Mouse (Mus musculus) megakaryocyte, embryonic 14.5 days (primary cell): ENCODE data around the gene Gm10577. TPM values are rescaled to one million over a fixed set of nuclear protein-coding genes. Genes with fewer than 3 reads are reported as not detected.

Experiments used
- H3K27me3 ChIP-seq: replicated peaks from 2 replicates; pipeline ENCODE3; 2012; ENCODE audit warnings: inconsistent platforms
- H3K36me3 ChIP-seq: replicated peaks from 2 replicates; pipeline ENCODE3; 2012; ENCODE audit warnings: low read length, inconsistent platforms, mixed read lengths
- H3K4me1 ChIP-seq: 2 replicates; pipeline ENCODE4 v1.6.1; 2012; ENCODE audit warnings: inconsistent platforms
- H3K4me3 ChIP-seq: replicated peaks from 2 replicates; pipeline ENCODE3; 2012; ENCODE audit warnings: moderate library complexity, mild to moderate bottlenecking, inconsistent platforms
- H3K9me3 ChIP-seq: 2 replicates; pipeline ENCODE4 v1.6.1; 2012; ENCODE audit warnings: inconsistent platforms
- FLI1 ChIP-seq: IDR thresholded peaks from 2 replicates; pipeline ENCODE4 v1.6.1; 2012; ENCODE audit warnings: low read length, inconsistent platforms, mixed read lengths
- GATA1 ChIP-seq: IDR thresholded peaks from 3 replicates; pipeline ENCODE4 v1.6.1; 2012; ENCODE audit warnings: mixed read lengths, low read length, inconsistent platforms, borderline replicate concordance
- polyA plus RNA-seq: library from polyadenylated mRNA; stranded (reverse); fragments of >175 nt; gene quantifications from 2 replicates; pipeline ENCODE4 v1.2.3, GENCODE M21; 2012; ENCODE audit warnings: low replicate concordance; ENCODE audit not compliant: insufficient read depth

The Gm10577 gene
- not detected in 2 replicates for polyA plus RNA-seq

GRCm38 (mm10) chr4:101020596-101020995 is at the start of gene Gm10577:
Gene Gm10577 (minus strand): TSS chr4:101020696.
- Histone ChIP-seq H3K36me3 (no peaks in the 10 kb centered on the region), H3K4me1 (no peaks in the 10 kb centered on the region), H3K27me3 (no peaks in the 10 kb centered on the region), H3K4me3 (no peak within 1 kb of the TSS), H3K9me3 (peaks cover 8% of the 10 kb centered on the region)
- TF ChIP-seq GATA1 (no peak), FLI1 (no peak)

- Histone ChIP-seq H3K9me3 (no peaks in the 10 kb centered on the region), H3K27me3 (peaks cover 47% of the 10 kb centered on the region), H3K36me3 (no peaks in the 10 kb centered on the region), H3K4me1 (peaks cover 11% of the 10 kb centered on the region), H3K4me3 (peak overlapping the region; percentile 85)
- TF ChIP-seq GATA1 (no peak), FLI1 (no peak)
Observed at GRCm38 (mm10) chr4:101069154-101069971, 48.9 kb upstream of the Gm10577 start.

- peaks cover 47% of the 10 kb centered on the region for H3K27me3 ChIP-seq
- TF ChIP-seq FLI1 (no peak), GATA1 (no peak)
- H3K9me3 ChIP-seq, result no peaks in the 10 kb centered on the region
- H3K4me3 ChIP-seq, result peak within 1 kb of the TSS; percentile 85
- H3K36me3 ChIP-seq, result no peaks in the 10 kb centered on the region
- peaks cover 11% of the 10 kb centered on the region for H3K4me1 ChIP-seq
Observed at GRCm38 (mm10) chr4:101068786-101069153, 48.3 kb upstream of the Gm10577 start, which contains the start of gene Raver2. Gene Raver2 (plus strand): TSS chr4:101068983.

DNA sequence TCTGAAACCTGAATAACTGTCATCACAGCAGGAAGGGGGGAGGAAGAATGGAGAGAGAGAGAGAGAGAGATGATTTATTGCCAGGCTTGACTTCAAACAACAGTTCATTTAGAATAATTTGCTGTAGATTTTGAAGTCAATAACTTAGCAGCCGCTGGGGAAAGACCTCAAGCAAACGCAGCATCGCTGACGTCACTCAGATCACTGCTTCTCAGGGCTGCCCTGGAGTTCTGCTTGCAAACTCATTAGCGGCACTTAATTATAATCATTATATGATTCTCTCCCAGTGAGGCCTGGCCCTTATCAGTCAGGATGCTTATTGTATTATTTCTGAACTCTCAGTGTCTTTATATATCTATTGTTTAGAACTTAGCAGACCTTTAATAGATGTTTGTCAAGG is 45.9 kb upstream of the Gm10577 start:
- H3K4me1 ChIP-seq, result peaks cover 11% of the 10 kb centered on the region
- peaks cover 40% of the 10 kb centered on the region for H3K27me3 ChIP-seq
- no peaks in the 10 kb centered on the region for H3K36me3 ChIP-seq
- H3K4me3 ChIP-seq, result no peak overlapping the region
- TF ChIP-seq FLI1 (no peak), GATA1 (no peak)
- H3K9me3 ChIP-seq, result peaks cover 6% of the 10 kb centered on the region

DNA sequence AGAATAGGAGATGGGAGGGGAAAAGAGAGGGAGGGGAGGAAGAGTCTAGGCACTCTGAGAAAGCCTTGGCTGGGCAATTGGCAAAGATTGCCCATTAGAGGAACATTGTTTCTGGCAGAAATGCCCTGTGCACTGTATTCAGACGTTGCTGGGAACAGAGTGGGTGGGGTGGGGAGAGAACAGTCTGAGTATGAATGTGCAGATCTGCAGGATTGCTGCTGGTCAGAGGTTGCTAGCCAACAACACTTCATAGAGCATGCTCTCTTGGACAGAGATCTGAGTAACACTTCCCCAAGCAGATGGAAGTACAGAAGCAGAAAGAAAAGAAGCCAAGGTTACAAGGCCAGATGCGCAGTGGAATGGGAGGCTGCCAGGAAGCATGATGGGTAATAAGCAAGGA is 41.6 kb upstream of the Gm10577 start:
- Histone ChIP-seq H3K36me3 (no peaks in the 10 kb centered on the region), H3K4me3 (no peak overlapping the region), H3K27me3 (peaks cover 3% of the 10 kb centered on the region), H3K9me3 (peaks cover 9% of the 10 kb centered on the region), H3K4me1 (no peaks in the 10 kb centered on the region)
- TF ChIP-seq GATA1 (no peak), FLI1 (no peak)

GRCm38 (mm10) chr4:101046576-101046975 is 26.1 kb upstream of the Gm10577 start:
- no peaks in the 10 kb centered on the region for H3K9me3 ChIP-seq
- H3K4me3 ChIP-seq, result no peak overlapping the region
- TF ChIP-seq GATA1, result no peak
- no peak for TF ChIP-seq FLI1
- H3K27me3 ChIP-seq, result no peaks in the 10 kb centered on the region
- no peaks in the 10 kb centered on the region for H3K36me3 ChIP-seq
- H3K4me1 ChIP-seq, result no peaks in the 10 kb centered on the region

DNA sequence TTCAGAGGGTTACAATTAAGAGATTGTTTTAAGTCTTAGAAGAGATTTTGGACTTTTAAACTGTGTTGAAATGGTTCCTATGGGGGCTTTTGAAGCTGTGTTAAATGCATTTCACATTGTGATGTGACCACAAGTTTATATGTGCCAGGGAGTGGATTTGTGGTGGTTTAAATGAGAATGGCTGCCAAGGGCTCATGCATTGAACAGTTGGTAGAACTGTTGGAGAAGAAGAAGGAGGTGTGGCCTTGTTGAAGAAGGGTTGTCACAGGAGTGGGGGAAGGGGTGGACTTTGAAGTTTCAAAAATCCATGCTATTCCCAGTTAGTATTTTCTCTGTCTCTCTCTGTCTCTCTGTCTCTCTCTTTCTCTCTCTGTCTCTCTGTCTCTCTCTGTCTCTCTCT is 23.7 kb upstream of the Gm10577 start:
- TF ChIP-seq GATA1, result no peak
- TF ChIP-seq FLI1, result no peak
- Histone ChIP-seq H3K9me3 (no peaks in the 10 kb centered on the region), H3K27me3 (no peaks in the 10 kb centered on the region), H3K4me1 (no peaks in the 10 kb centered on the region), H3K36me3 (no peaks in the 10 kb centered on the region), H3K4me3 (no peak overlapping the region)

DNA sequence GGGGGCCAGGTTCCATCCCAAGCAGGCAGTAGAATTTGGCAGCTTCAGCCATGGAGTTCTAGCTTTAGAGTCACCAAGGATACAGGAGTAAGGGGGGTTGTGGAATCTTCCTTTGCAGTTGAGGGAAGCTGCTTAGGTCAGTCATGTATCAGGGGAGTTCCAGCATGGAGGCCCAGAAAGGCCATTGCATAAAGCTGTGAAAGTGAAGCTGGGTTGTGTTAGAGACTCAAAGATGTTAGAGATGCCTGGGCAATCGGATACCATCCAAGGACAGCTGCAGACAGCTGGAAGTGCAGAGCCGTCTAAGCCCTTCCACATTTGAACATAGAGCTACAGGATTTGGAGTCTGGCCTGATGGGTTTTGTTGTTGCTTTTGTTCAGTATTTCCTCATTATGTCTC is 23.2 kb upstream of the Gm10577 start:
- Histone ChIP-seq H3K4me3 (no peak overlapping the region), H3K4me1 (no peaks in the 10 kb centered on the region), H3K27me3 (no peaks in the 10 kb centered on the region), H3K9me3 (no peaks in the 10 kb centered on the region), H3K36me3 (no peaks in the 10 kb centered on the region)
- TF ChIP-seq GATA1 (no peak), FLI1 (no peak)

- Histone ChIP-seq H3K9me3 (no peaks in the 10 kb centered on the region), H3K27me3 (no peaks in the 10 kb centered on the region), H3K4me1 (no peaks in the 10 kb centered on the region), H3K4me3 (no peak overlapping the region), H3K36me3 (no peaks in the 10 kb centered on the region)
- TF ChIP-seq GATA1, result no peak
Observed at GRCm38 (mm10) chr4:101037156-101037555, 16.7 kb upstream of the Gm10577 start.

DNA sequence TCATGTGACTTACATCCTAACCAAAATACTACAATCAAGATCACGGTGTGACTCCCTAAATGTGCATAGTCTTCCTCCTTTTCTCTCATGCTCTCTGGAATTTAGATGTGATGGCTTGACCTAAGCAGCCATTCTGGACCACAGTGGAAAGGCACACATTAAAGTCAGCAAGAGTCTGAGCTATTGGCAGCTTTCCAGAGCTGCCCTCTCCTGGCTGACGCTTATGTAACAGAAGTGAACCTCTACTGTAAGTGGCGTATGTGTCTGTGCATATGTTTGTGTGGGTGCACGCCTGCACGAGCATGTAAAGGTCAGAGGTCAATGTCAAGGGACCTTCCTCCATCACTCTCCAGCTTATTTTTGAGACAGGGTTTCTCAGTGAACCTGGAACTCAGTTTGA is 14.6 kb upstream of the Gm10577 start:
- Histone ChIP-seq H3K9me3 (no peaks in the 10 kb centered on the region), H3K27me3 (no peaks in the 10 kb centered on the region), H3K4me3 (no peak overlapping the region), H3K4me1 (no peaks in the 10 kb centered on the region), H3K36me3 (no peaks in the 10 kb centered on the region)
- TF ChIP-seq GATA1 (no peak), FLI1 (no peak)
